Mouse (Mus musculus) stomach, embryonic 16.5 days (tissue): ENCODE results near the gene Olfr619. TPM values are rescaled to one million over a fixed set of nuclear protein-coding genes. Genes with fewer than 3 reads are reported as not detected.

Experiments
- ATAC-seq: fragments of 200-750 bp; cut with Nextera tagmentation; 2 replicates; pipeline ENCODE4 v1.8.0; 2017; ENCODE audit warnings: moderate number of reproducible peaks, moderate TSS enrichment; ENCODE audit not compliant: insufficient read depth, low FRiP score
- H3K27ac ChIP-seq: fragments of 300-500 bp; sonication (generic); 2 replicates; pipeline ENCODE4 v1.5.1; 2014; ENCODE audit warnings: low read length
- H3K27me3 ChIP-seq: fragments of 300-500 bp; sonication (generic); 2 replicates; pipeline ENCODE4 v1.6.1; 2014; ENCODE audit warnings: low read length, control low read depth, mixed read lengths; ENCODE audit not compliant: control insufficient read depth, insufficient read depth
- H3K36me3 ChIP-seq: fragments of 300-500 bp; sonication (generic); 2 replicates; pipeline ENCODE4 v1.6.1; 2014; ENCODE audit warnings: low read length; ENCODE audit not compliant: control insufficient read depth, insufficient read depth
- H3K4me1 ChIP-seq: fragments of 300-500 bp; sonication (generic); 2 replicates; pipeline ENCODE4 v1.6.1; 2014; ENCODE audit warnings: low read length, control low read depth, mixed read lengths; ENCODE audit not compliant: control insufficient read depth, insufficient read depth
- H3K4me2 ChIP-seq: fragments of 300-500 bp; sonication (generic); 2 replicates; pipeline ENCODE4 v1.6.1; 2014; ENCODE audit warnings: low read depth, low read length, mixed read lengths
- H3K4me3 ChIP-seq: fragments of 300-500 bp; sonication (generic); replicated peaks from 2 replicates; pipeline ENCODE4 v1.5.1; 2014; ENCODE audit warnings: mild to moderate bottlenecking, low read length
- H3K9ac ChIP-seq: fragments of 300-500 bp; sonication (generic); 2 replicates; pipeline ENCODE4 v1.6.1; 2014; ENCODE audit warnings: low read length
- H3K9me3 ChIP-seq: fragments of 300-500 bp; sonication (generic); replicated peaks from 2 replicates; pipeline ENCODE4 v1.6.1; 2016; ENCODE audit warnings: low read length, control low read depth; ENCODE audit not compliant: control insufficient read depth
- whole genome bisulfite sequencing: fragments of 180-500 bp; shearing (Covaris S2); extraction: QIAGEN DNeasy Blood & Tissue Kit; methylation state at CpG from one replicate; pipeline ENCODE4 v1.1.7; 2014; 5-methylcytosine and 5-hydroxymethylcytosine counted together
- polyA plus RNA-seq: library from polyadenylated mRNA; unstranded; fragments of >200 nt; fragmentation: Nextera tagmentation; extraction: Ambion mirVana; gene quantifications from 2 replicates; pipeline ENCODE4 v1.2.1, GENCODE M21; 2015

The Olfr619 gene
- not detected in 2 replicates for polyA plus RNA-seq

- Histone ChIP-seq H3K27ac (no peak within 1 kb of the TSS), H3K4me1 (no peaks in the 10 kb centered on the region), H3K4me3 (no peak within 1 kb of the TSS), H3K9ac (no peak within 1 kb of the TSS), H3K4me2 (no peak within 1 kb of the TSS), H3K27me3 (no peaks in the 10 kb centered on the region), H3K9me3 (no peaks in the 10 kb centered on the region), H3K36me3 (no peaks in the 10 kb centered on the region)
- ATAC-seq = no peak
These were observed at the start of gene Olfr619 for GRCm38 (mm10) chr7:103600275-103600674. Olfr619 (plus strand) TSS chr7:103600575.

- WGBS = 76% methylated on average over 2 of the region's 2 CpGs
- Histone ChIP-seq H3K4me2 (no peak within 1 kb of the TSS), H3K36me3 (no peaks in the 10 kb centered on the region), H3K27ac (no peak within 1 kb of the TSS), H3K9ac (no peak within 1 kb of the TSS), H3K4me1 (no peaks in the 10 kb centered on the region), H3K4me3 (no peak within 1 kb of the TSS), H3K9me3 (no peaks in the 10 kb centered on the region), H3K27me3 (no peaks in the 10 kb centered on the region)
- no peak for ATAC-seq
These were observed 44.6 kb upstream of the Olfr619 start, which contains the start of gene Olfr615 for GRCm38 (mm10) chr7:103555779-103556178. Olfr615 (plus strand) TSS chr7:103556079.

GRCm38 (mm10) chr7:103569043-103569442 is 31.3 kb upstream of the Olfr619 start, which contains the start of gene Olfr616:
Olfr616 (minus strand) TSS chr7:103569143.
- Histone ChIP-seq H3K9ac (no peak within 1 kb of the TSS), H3K4me3 (no peak within 1 kb of the TSS), H3K4me1 (no peaks in the 10 kb centered on the region), H3K36me3 (no peaks in the 10 kb centered on the region), H3K9me3 (no peaks in the 10 kb centered on the region), H3K4me2 (no peak within 1 kb of the TSS), H3K27ac (no peak within 1 kb of the TSS), H3K27me3 (no peaks in the 10 kb centered on the region)
- 70% methylated on average over 3 of the region's 3 CpGs for WGBS
- no peak for ATAC-seq

- H3K4me2 ChIP-seq = no peak within 1 kb of the TSS
- ATAC-seq = no peak
- H3K36me3 ChIP-seq = no peaks in the 10 kb centered on the region
- H3K9me3 ChIP-seq = no peaks in the 10 kb centered on the region
- whole genome bisulfite sequencing = 85% methylated on average over 1 of the region's 1 CpGs
- no peaks in the 10 kb centered on the region for H3K4me1 ChIP-seq
- H3K4me3 ChIP-seq = no peak within 1 kb of the TSS
- no peak within 1 kb of the TSS for H3K9ac ChIP-seq
- no peak within 1 kb of the TSS for H3K27ac ChIP-seq
- H3K27me3 ChIP-seq = no peaks in the 10 kb centered on the region
These were observed 27.6 kb upstream of the Olfr619 start, which contains the start of gene Olfr617 for GRCm38 (mm10) chr7:103572761-103573160. Olfr617 (plus strand) TSS chr7:103573061.

- Histone ChIP-seq H3K9ac (no peak within 1 kb of the TSS), H3K27ac (no peak within 1 kb of the TSS), H3K4me3 (no peak within 1 kb of the TSS), H3K36me3 (no peaks in the 10 kb centered on the region), H3K4me2 (no peak within 1 kb of the TSS), H3K9me3 (no peaks in the 10 kb centered on the region), H3K4me1 (no peaks in the 10 kb centered on the region), H3K27me3 (no peaks in the 10 kb centered on the region)
- 54% methylated on average over 2 of the region's 2 CpGs for WGBS
- no peak for ATAC-seq
These were observed 10.6 kb upstream of the Olfr619 start, which contains the start of gene Olfr618 for GRCm38 (mm10) chr7:103589803-103590202. Olfr618 (plus strand) TSS chr7:103590103.

- H3K4me3 ChIP-seq = no peak overlapping the region
- no peaks in the 10 kb centered on the region for H3K4me1 ChIP-seq
- H3K9me3 ChIP-seq = no peaks in the 10 kb centered on the region
- 63% methylated on average over 2 of the region's 2 CpGs for WGBS
- H3K36me3 ChIP-seq = no peaks in the 10 kb centered on the region
- H3K27ac ChIP-seq = no peak overlapping the region
- H3K27me3 ChIP-seq = no peaks in the 10 kb centered on the region
- no peak for ATAC-seq
- no peak overlapping the region for H3K9ac ChIP-seq
- H3K4me2 ChIP-seq = no peak overlapping the region
These were observed 7.0 kb downstream of the Olfr619 start for GRCm38 (mm10) chr7:103607425-103607824.

- Histone ChIP-seq H3K36me3 (no peaks in the 10 kb centered on the region), H3K27me3 (no peaks in the 10 kb centered on the region), H3K9me3 (no peaks in the 10 kb centered on the region), H3K4me1 (no peaks in the 10 kb centered on the region), H3K4me3 (no peak within 1 kb of the TSS), H3K4me2 (no peak within 1 kb of the TSS), H3K27ac (no peak within 1 kb of the TSS), H3K9ac (no peak within 1 kb of the TSS)
- no peak for ATAC-seq
- 70% methylated on average over 2 of the region's 2 CpGs for WGBS
These were observed 12.1 kb downstream of the Olfr619 start, which contains the start of gene Olfr620 for GRCm38 (mm10) chr7:103612434-103612833. Olfr620 (minus strand) TSS chr7:103612534.

GRCm38 (mm10) chr7:103636795-103637194 is 36.4 kb downstream of the Olfr619 start:
- Histone ChIP-seq H3K4me3 (no peak overlapping the region), H3K27ac (no peak overlapping the region), H3K4me2 (no peak overlapping the region), H3K9ac (no peak overlapping the region), H3K27me3 (no peaks in the 10 kb centered on the region), H3K4me1 (no peaks in the 10 kb centered on the region), H3K9me3 (no peaks in the 10 kb centered on the region), H3K36me3 (no peaks in the 10 kb centered on the region)
- no peak for ATAC-seq

GRCm38 (mm10) chr7:103642602-103643001 is 42.2 kb downstream of the Olfr619 start, which contains the start of gene Olfr622:
Olfr622 (minus strand) TSS chr7:103642702.
- WGBS = 69% methylated on average over 1 of the region's 1 CpGs
- H3K9me3 ChIP-seq = no peaks in the 10 kb centered on the region
- H3K4me2 ChIP-seq = no peak within 1 kb of the TSS
- H3K27ac ChIP-seq = no peak within 1 kb of the TSS
- no peak within 1 kb of the TSS for H3K4me3 ChIP-seq
- H3K36me3 ChIP-seq = no peaks in the 10 kb centered on the region
- H3K9ac ChIP-seq = no peak within 1 kb of the TSS
- no peak for ATAC-seq
- H3K27me3 ChIP-seq = no peaks in the 10 kb centered on the region
- H3K4me1 ChIP-seq = no peaks in the 10 kb centered on the region
